Mouse (Mus musculus) lung, embryonic 14.5 days (tissue): ENCODE results near the gene Ubash3b. TPM values are rescaled to one million over a fixed set of nuclear protein-coding genes. Genes with fewer than 3 reads are reported as not detected.
A peak's percentile ranks its signal among the peaks of the same experiment; 100 is the strongest.

Source experiments
- ATAC-seq: fragments of 200-750 bp; cut with Nextera tagmentation; 2 replicates; pipeline ENCODE4 v1.8.0; 2017; ENCODE audit warnings: mild to moderate bottlenecking, moderate TSS enrichment, moderate library complexity; ENCODE audit not compliant: insufficient read depth
- DNase-seq: peaks from one replicate; pipeline ENCODE4 v3.0.0-alpha.2; 2015
- H3K27ac ChIP-seq: fragments of 300-500 bp; sonication (generic); 2 replicates; pipeline ENCODE4 v1.5.1; 2014; ENCODE audit warnings: low read depth, mild to moderate bottlenecking, moderate library complexity
- H3K27me3 ChIP-seq: fragments of 300-500 bp; sonication (generic); 2 replicates; pipeline ENCODE4 v1.6.1; 2014; ENCODE audit warnings: low read length, control low read depth; ENCODE audit not compliant: insufficient read depth
- H3K36me3 ChIP-seq: fragments of 300-500 bp; sonication (generic); 2 replicates; pipeline ENCODE4 v1.6.1; 2014; ENCODE audit warnings: control low read depth; ENCODE audit not compliant: insufficient read depth
- H3K4me1 ChIP-seq: fragments of 300-500 bp; sonication (generic); 2 replicates; pipeline ENCODE4 v1.6.1; 2014; ENCODE audit warnings: antibody characterized with exemption, control low read depth; ENCODE audit not compliant: insufficient read depth
- H3K4me2 ChIP-seq: fragments of 300-500 bp; sonication (generic); 2 replicates; pipeline ENCODE4 v1.6.1; 2014; ENCODE audit warnings: mild to moderate bottlenecking
- H3K4me3 ChIP-seq: fragments of 300-500 bp; sonication (generic); 2 replicates; pipeline ENCODE4 v1.5.1; 2014; ENCODE audit warnings: low read depth, low read length
- H3K9ac ChIP-seq: fragments of 300-500 bp; sonication (generic); 2 replicates; pipeline ENCODE4 v1.6.1; 2014
- H3K9me3 ChIP-seq: fragments of 300-500 bp; sonication (generic); 2 replicates; pipeline ENCODE4 v1.6.1; 2016; ENCODE audit warnings: low read depth, low read length, control low read depth
- CTCF ChIP-seq: IDR thresholded peaks from 2 replicates; pipeline ENCODE4 v1.5.1; 2016; ENCODE audit warnings: antibody characterized with exemption, low read depth
- WGBS: fragments of 180-500 bp; shearing (Covaris S2); extraction: QIAGEN DNeasy Blood & Tissue Kit; methylation state at CpG from one replicate; pipeline ENCODE4 v1.1.7; 2014; 5-methylcytosine and 5-hydroxymethylcytosine counted together
- polyA plus RNA-seq: library from polyadenylated mRNA; unstranded; fragments of >200 nt; fragmentation: Nextera tagmentation; extraction: Ambion mirVana; gene quantifications from 2 replicates; pipeline ENCODE4 v1.2.1, GENCODE M21; 2014

Gene Ubash3b
- polyA plus RNA-seq, 1 experiment from 2014 or later: 8.0 TPM

DNA sequence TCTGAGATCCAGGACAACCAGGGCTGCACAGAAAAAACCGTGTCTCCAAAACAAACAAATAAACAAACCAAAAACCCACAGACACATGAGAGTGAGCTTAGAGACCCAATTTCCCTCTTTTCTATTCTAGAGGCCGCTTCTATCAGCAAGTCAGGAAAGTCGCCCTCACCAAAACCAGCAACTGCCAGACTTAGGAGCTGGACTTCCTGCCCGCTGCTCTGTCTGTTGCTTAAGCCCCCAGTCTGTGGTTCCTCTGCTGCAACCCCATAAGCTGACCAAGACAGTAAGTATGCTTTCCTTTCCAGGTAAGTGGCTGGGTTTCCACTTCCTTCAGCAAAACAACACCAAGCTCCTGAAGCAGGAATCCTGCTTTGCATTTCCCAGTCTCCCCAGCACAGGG, 26.6 kb downstream of the Ubash3b start:
- no peak overlapping the region for H3K27ac ChIP-seq
- WGBS: 61% methylated on average over 4 of the region's 4 CpGs
- no peak overlapping the region for H3K4me3 ChIP-seq
- H3K9ac ChIP-seq: no peak overlapping the region
- no peaks in the 10 kb centered on the region for H3K36me3 ChIP-seq
- H3K4me2 ChIP-seq: no peak overlapping the region
- no peaks in the 10 kb centered on the region for H3K9me3 ChIP-seq
- no peak for DNase-seq
- no peaks in the 10 kb centered on the region for H3K27me3 ChIP-seq
- ATAC-seq: no peak
- no peaks in the 10 kb centered on the region for H3K4me1 ChIP-seq
- TF ChIP-seq CTCF: no peak

DNA sequence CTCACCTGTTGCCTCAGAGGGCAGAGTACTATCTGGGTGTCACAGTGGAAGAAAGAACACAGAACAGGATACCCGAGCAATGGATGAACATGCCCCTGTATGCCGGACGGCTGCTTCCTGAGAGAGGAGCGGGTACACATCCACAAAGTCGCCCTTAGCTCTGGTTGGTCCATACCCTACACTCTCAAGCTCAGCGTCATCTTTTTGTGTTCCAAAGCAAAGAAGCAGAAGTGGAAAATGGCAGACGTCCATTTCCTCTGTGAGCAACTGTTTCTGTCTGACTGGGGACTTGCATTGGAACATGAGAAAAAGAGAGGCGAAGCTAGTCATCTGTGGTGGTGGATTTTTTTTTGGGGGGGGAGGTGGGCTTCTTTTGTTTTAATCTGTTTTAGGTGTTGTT, 30.9 kb downstream of the Ubash3b start:
- H3K4me3 ChIP-seq: no peak overlapping the region
- no peak overlapping the region for H3K9ac ChIP-seq
- no peak overlapping the region for H3K4me2 ChIP-seq
- no peaks in the 10 kb centered on the region for H3K36me3 ChIP-seq
- TF ChIP-seq CTCF: no peak
- 79% methylated on average over 8 of the region's 8 CpGs for WGBS
- H3K9me3 ChIP-seq: no peaks in the 10 kb centered on the region
- DNase-seq (no peak), ATAC-seq (no peak)
- H3K27me3 ChIP-seq: no peaks in the 10 kb centered on the region
- no peak overlapping the region for H3K27ac ChIP-seq
- H3K4me1 ChIP-seq: no peaks in the 10 kb centered on the region

DNA sequence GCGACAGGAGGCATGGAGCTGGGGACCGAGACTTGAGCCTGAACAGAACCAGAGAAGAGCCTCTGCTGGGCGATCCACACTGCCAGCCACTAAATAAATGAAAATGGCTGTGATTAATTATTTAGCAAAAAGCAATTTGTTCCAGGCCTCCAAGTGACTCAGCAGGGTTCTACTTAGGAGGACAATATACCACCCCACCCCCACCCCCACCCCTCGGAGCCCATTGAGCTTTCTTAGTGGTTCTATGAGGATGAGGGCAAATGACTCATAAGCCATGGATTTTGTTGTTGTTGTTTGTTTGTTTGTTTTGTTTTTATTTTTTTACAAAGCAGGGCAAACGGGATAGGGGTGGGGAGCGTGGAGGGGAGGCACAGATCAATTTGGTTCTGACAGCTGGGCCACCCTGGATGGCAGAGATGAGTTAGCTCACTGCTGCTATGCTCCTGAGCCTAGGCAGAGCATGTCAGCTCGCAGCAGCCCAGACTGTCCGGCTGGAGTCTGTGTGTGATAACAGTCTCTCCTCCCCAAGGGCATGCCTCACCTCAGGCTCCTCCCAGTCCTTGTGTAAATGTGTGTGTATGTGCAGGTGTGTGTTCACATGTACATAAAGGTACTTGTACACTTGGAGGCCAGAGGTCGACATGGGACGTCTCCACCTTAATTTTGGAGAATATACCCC, 31.6 kb downstream of the Ubash3b start:
- H3K4me2 ChIP-seq: no peak overlapping the region
- ATAC-seq (no peak), DNase-seq (no peak)
- H3K9ac ChIP-seq: no peak overlapping the region
- no peak for TF ChIP-seq CTCF
- no peaks in the 10 kb centered on the region for H3K9me3 ChIP-seq
- H3K4me1 ChIP-seq: no peaks in the 10 kb centered on the region
- 73% methylated on average over 10 of the region's 10 CpGs for whole genome bisulfite sequencing
- H3K36me3 ChIP-seq: no peaks in the 10 kb centered on the region
- H3K27ac ChIP-seq: no peak overlapping the region
- H3K4me3 ChIP-seq: no peak overlapping the region
- H3K27me3 ChIP-seq: no peaks in the 10 kb centered on the region

DNA sequence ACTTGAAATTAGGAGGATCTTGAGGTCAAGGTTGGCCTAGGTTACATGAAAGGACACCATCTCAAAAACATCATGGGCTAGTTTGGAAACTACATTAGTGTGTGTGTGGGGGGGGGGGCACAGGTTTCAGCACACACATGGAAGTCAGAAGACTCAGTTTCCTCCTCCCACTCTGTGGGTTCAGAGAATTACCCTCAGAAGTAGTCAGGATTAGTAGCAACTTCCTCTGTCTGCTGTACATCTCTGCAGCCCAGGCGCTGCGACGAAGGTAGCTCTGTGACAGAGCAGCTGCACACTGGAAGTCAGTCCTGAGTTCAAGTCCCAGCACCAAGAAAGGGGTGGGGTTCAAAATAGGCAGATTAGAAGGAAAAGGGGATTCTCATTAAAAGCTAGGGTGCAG, 32.2 kb downstream of the Ubash3b start:
- H3K4me1 ChIP-seq: no peaks in the 10 kb centered on the region
- H3K9me3 ChIP-seq: no peaks in the 10 kb centered on the region
- no peaks in the 10 kb centered on the region for H3K36me3 ChIP-seq
- 98% methylated on average over 3 of the region's 3 CpGs for WGBS
- H3K27me3 ChIP-seq: no peaks in the 10 kb centered on the region
- H3K4me2 ChIP-seq: no peak overlapping the region
- H3K27ac ChIP-seq: no peak overlapping the region
- no peak for TF ChIP-seq CTCF
- ATAC-seq (no peak), DNase-seq (no peak)
- H3K4me3 ChIP-seq: no peak overlapping the region
- H3K9ac ChIP-seq: no peak overlapping the region

DNA sequence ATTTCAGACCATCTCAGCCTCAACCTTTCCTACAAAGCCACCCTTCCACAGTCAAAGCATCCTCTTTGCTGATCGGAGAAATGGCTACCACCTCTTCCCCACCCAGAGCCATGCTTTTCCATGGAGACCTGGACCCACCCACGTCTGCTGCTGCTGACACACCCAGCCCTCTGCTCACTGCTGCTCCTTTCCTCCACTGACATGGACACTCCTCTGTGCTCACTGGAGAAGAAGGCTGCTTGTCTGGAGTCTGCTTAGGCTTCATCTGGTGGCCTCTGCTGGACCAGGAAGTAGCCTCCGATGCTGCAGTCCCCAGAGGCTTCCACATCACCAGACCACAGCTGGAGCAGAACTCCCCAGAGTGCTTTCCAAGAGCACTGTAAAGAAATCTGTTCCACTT, 34.8 kb downstream of the Ubash3b start:
- TF ChIP-seq CTCF: no peak
- H3K36me3 ChIP-seq: no peaks in the 10 kb centered on the region
- no peaks in the 10 kb centered on the region for H3K27me3 ChIP-seq
- DNase-seq: no peak
- no peaks in the 10 kb centered on the region for H3K4me1 ChIP-seq
- no peak overlapping the region for H3K27ac ChIP-seq
- no peak for ATAC-seq
- no peak overlapping the region for H3K9ac ChIP-seq
- H3K4me2 ChIP-seq: no peak overlapping the region
- no peak overlapping the region for H3K4me3 ChIP-seq
- WGBS: 77% methylated on average over 3 of the region's 3 CpGs
- H3K9me3 ChIP-seq: no peaks in the 10 kb centered on the region

DNA sequence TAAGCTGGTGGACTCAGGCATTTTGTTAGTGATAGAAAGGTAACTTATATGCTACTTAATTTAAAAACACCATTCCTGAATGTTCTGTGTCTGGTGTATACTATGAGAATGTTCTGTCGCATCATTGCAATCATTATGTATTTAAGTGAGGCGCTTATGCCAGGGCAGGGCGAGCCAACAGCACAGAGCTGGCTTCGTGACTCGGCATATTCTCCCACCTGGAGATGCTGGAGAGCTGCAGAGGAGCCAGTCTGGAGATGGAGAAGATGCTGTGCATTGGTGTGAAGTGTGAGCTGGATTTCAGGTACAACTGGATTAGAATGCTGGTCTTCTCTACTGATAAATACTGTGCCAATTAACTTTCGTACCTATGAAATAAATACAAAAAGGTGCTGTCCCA, 37.2 kb downstream of the Ubash3b start:
- no peak for ATAC-seq
- H3K9me3 ChIP-seq: no peaks in the 10 kb centered on the region
- H3K27ac ChIP-seq: no peak overlapping the region
- H3K36me3 ChIP-seq: no peaks in the 10 kb centered on the region
- H3K27me3 ChIP-seq: no peaks in the 10 kb centered on the region
- no peaks in the 10 kb centered on the region for H3K4me1 ChIP-seq
- H3K4me2 ChIP-seq: no peak overlapping the region
- 95% methylated on average over 6 of the region's 6 CpGs for WGBS
- TF ChIP-seq CTCF: no peak
- H3K9ac ChIP-seq: no peak overlapping the region
- no peak overlapping the region for H3K4me3 ChIP-seq
- no peak for DNase-seq

DNA sequence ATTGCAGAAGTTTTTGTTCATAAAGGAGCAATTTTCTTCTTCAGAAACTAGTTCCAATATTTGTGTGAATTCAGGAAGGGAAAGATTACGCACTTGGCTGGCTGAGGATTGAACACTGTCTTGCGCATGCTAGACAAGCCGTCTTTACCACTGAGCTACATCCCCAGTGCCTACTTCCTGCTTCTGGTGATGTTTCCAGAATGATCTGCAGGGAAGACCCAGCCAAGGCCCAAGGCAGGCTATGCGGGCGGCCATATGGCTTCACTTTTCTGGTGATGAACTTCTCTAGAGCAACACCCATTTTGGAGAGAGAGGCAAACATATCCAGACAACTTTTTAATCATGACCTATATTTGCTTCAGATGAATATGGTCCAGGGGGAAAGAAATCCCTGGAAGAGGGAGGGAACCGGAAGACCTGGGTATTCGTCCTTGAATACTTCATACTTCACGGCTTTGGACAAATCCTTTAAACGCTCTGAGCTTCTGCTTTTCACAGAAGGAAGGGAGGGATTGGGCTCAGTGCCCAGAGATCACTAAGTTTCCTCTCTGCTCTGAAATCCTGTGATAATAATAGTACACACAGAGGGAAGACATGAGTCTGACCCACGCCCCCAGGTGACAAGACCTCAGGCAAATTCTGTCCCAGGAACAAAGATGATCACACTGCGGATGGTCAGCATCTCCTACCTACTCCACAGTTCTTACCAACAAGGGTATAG, 38.9 kb downstream of the Ubash3b start:
- Histone ChIP-seq H3K36me3 (no peaks in the 10 kb centered on the region), H3K4me3 (no peak overlapping the region), H3K4me1 (peaks cover 4% of the 10 kb centered on the region; the same call in 1 of the 2 replicates), H3K27ac (no peak overlapping the region), H3K27me3 (no peaks in the 10 kb centered on the region), H3K9me3 (no peaks in the 10 kb centered on the region), H3K4me2 (no peak overlapping the region), H3K9ac (no peak overlapping the region)
- TF ChIP-seq CTCF: no peak
- ATAC-seq: no peak
- peak; percentile 65 for DNase-seq
- 61% methylated on average over 11 of the region's 11 CpGs for WGBS
